Mouse (Mus musculus) yolk sac, embryonic 10.5 days (tissue): ENCODE measurements around the gene Pidd1.

Source experiments
- DNase-seq: peaks from one replicate; pipeline ENCODE4 v3.0.0-alpha.2; 2017; ENCODE audit warnings: low spot score

The Pidd1 gene

GRCm38 (mm10) chr7:141435129-141435855 lies 8.5 kb downstream of the Pidd1 start:
- peak; percentile 78 for DNase-seq

DNA sequence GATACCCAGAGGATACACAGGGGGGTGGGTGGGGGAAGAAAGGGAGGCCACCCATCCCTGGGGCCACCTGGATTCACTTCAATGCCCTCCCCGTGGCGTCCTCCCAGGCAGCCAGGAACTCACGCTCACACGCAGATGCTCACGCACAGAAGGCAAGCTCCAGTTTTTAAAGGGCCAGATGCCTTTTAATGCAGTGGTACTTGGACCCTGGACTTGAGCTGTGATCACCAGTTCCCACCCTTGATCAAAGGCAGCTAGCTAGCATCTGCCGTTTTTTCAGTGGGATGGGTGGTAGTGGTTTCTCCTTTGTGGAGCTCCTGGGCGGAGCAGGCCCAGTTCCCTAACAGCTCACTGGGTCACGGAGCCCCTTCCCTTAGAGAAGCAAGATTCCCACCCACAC lies 9.4 kb downstream of the Pidd1 start:
- no peak for DNase-seq

DNA sequence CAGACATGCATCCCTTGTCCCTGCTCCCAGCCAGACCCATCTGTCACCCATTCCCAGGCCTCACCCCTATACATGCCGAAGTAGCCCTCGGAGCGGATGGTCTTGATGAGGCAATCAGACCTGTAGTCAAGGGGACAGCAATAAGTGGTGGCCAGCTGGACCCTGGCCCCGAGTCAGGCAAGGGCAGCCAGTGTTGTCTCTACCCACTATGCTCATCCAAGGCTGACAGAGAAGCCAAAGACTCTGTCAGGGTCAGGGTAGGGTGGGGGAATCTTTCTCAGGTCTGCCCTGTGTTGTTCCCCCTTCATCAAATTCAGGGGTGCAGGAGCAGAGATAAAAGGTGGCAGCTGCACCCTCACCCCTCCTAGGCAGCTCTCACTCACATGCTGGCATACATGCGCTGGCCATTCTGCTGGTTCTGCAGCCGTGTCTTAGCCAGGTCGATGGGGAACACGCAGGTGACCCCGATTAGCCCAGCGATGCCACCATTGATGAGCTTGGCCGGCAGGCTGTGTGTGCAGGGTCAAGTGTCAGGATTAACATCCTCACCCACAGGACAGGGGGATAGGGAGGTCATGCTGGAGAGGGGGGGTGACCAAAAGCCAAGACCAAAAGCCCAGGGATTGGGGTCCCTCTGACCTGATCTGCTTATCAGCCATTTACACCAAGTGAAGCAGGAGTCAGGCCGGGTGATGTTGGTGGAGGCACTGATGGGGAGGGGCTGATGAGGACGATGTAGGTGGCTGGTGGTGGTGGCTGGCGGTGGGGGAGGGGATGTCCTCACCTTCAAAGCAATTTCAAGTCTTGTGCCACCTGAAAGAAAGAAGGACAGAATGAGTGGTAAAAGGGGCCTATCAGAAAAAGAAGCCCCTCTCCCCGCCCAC lies 10.1 kb downstream of the Pidd1 start:
- no peak for DNase-seq

DNA sequence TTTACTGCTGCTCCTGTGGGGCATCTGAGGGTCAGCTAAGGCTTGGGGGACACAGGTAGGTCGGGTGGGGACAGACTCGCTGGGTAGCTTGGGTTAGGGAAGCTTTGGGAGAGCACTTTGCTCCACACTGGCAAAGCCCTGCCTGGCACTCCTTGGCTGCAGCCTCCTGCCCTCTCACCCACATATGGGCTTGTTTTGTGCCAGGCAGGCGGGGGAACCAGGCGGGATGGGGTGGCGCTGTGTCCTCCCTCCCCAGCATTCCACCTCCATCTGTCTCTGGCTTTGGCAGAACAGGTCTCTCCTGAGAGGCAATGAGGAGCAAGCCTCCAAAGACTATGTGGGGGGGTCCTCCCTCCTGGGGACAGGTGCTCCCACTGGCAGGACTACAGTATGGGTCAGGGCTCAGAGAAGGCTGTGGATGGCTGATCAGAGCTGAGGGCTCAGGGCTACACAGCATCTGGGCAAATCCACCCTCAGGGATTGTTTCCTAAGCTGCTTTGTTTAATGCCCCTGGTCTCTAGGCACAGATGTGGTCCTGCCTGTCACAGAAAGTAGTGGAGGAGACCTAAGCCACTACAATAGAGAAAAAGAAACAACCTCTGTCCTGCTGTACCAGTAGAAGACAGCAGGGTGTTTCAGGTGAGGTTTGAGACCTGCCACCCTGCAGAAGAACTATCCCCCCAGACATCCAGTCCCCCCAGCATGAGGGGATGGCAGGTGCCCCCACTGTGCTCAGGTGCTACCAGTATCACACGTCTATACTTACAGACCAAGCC lies 10.9 kb downstream of the Pidd1 start:
- DNase-seq = no peak

GRCm38 (mm10) chr7:141432186-141432611 lies 11.6 kb downstream of the Pidd1 start:
- no peak for DNase-seq

GRCm38 (mm10) chr7:141431434-141432185 lies 12.2 kb downstream of the Pidd1 start:
- DNase-seq = no peak

DNA sequence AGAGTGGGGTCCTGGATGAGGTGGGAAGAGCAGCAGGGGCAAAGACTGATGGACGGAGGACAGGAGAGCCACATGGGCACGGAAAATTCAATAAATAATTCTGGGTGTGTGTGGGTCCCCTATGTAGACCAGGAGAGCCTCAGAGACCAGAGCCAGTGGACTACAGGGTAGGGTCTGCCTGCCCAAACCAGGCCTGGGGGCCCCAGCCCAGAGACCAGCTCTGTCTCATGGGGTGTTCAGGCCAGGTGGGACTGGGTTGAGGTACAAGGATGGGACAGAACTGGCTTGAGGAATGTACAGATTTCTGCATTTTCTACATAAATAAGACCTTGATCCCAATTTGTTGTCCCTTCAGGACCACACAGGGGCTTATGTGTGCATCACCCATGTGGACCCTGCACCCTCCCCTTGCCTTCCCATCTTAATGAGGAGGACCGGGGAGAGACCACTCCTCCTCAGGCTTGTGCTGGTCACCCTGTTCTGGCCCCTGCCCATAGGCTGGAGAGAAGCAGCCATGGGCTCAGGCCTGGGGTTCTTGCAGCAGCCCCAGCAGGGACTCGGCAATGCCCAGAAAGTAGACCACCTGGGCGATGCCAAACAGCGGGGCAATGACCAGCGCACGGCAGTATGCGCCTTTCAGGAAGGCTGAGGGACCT lies 13.1 kb downstream of the Pidd1 start:
- DNase-seq = no peak

DNA sequence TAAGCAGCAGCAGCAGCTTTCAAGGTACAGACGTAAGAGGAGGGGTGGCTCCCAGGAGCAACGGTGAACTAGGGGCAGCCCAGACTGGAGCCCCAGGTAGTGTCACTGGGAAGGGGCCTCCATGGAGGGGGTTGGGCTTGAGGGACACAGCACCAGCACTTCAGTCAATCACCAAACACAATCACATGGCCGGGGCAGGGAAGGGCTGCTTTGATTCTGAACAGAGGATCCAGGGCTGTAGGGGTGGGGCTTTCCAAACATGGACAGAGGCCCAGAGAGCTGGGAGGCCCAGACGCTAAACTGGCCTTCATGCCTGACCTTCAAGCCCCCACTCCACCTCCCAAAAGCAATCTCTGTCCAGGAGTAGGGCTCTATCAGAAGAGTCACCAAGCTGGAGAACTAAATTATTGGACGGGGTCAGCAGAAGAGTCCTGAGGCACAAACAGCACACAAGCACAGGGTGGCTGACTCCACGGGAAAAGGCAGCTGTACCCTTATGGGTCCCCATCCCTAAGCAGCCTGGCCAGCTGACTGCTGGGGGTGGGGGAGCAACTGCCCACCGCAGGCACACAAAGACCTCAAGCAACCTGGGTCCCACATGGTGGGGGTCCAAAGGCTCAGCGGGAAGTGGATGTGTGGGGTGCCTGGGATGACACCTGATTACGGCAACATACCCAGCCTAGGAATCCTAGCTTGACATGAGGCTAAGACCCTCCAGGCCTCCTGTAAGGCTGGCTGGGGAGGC lies 13.8 kb downstream of the Pidd1 start:
- no peak for DNase-seq

DNA sequence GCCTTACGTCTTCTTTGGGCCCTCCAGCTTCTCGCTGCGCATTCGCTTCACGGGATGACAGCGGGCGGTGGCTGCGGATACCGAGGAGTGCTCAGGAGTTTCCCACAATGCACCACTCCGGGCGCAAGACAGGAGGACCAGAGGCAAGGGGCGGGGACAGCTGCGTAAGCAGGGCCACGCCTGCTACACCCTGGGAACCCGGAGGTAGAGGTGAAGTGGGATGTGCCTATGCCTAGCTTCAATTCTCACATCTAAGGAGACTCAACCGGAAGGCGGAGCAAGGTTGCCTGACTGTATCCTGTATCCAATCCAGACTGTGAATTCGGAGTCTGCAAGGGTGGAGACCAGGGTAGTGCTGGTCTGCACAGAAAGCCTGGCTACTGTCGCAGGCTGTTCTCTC lies 14.5 kb downstream of the Pidd1 start, which contains the start of gene Cend1:
TSS of gene Cend1 (minus strand) at position 182 of the 400 bp plus-strand sequence.
- DNase-seq = no peak

DNA sequence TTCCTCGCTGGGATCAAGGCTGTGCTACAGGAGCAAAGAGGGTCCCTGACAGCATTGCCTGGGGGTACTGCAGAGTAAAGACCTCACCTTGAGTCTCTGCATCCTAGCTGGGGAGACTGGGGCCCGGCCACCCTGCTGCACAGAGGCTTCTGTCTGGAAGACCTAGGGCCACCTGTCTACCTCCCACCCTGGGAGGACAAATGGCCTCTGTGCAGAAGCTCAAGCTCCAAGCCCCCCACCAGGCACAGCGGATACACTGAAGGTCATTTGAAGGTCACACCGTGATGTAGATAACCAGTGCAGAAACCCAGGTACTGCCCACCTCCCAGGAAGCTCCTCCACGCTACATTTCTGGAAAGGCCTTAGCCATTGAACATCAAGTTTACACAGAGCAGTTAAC lies 15.1 kb downstream of the Pidd1 start:
- no peak for DNase-seq

DNA sequence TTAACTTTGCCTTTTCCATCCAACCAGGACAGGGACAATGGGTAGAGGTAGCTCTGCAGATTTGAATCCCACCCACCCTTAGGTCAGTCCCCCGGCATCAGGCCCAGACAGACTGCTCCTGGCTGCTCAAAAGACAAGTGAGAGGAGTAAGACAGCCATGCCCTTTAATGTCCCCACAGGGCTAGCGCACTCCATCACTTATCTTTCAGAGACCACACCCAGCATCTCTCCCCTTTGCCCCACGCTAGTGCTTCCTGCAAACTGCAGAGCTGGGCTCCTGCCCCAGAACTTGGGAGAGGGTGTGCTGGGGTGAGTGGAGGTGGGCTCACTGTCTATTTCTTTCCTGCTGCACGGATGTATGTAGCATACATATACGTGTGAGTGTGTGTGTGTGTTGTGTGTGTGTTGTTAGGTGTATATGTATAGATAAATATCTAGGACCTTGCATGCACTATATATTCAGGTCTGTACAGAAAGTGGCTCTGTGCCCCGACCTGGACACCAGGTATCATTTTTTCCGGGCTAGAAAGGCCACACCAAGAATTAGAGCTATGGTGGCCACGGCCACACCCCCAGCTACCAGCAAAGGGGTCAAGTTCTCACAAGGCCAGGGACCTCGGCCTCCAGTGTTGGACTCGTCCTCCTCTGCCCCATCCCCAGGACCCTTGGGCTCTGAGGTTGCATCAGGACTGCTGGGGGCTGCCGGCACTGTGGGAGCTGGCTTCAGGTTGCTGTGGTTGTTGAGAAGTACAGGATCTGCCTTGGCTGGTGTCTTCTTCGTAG lies 16.7 kb downstream of the Pidd1 start:
- DNase-seq = no peak

GRCm38 (mm10) chr7:141423811-141424210 lies 20.0 kb downstream of the Pidd1 start:
- DNase-seq = no peak

GRCm38 (mm10) chr7:141420030-141420702 lies 23.7 kb downstream of the Pidd1 start:
- peak; percentile 81 for DNase-seq

DNA sequence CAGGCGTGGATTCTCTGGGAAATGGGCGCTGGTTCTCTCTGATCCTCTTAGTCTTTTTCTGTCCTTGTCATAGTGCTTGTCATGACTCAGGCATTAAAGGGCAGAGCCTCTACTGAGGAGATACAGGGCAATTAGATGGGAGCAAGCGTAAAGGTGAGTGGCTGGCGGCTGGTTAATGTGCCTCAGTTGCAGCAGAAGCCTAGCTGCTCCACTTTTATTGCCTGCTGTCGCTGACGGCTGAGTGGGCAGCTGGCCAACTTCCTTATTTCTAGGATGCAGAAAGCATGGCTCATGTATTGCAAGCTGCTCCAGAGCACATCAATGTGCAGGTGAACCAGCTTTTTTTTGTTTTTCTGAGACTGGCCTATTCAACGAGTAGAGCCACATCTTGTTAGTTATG lies 24.9 kb downstream of the Pidd1 start:
- no peak for DNase-seq

GRCm38 (mm10) chr7:141417731-141418681 lies 25.8 kb downstream of the Pidd1 start:
- no peak for DNase-seq

- no peak for DNase-seq
These were observed 27.5 kb downstream of the Pidd1 start for GRCm38 (mm10) chr7:141416144-141416841.
